Mouse (Mus musculus): ENCODE measurements around the gene Rab43.

DNA sequence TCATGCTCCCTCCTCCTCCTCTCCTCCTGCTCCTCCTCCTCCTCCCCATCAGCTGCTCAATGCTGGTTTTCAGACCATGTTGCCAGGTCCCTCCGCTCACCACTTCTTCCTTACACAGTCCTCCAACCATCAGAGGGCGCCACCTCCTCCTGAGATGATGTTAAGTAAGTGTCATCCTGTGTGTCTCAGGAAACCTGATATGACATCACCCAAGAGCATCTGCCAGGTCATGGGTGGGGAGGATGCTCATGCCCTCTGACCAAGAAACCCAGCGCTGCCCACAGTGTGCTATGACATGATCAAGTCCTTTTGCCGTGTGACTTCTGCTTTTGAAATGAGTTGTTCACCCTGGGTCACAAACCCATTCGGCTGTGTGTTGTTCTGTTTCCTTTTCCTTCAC, 69.2 kb downstream of the Rab43 start:
- no peak for TF ChIP-seq CTCF (IDR thresholded peaks at IDR 0.05; ENCODE audit: borderline replicate concordance, insufficient read depth, low read length)
- no peak for TF ChIP-seq POLR2A (IDR thresholded peaks at IDR 0.05; ENCODE audit: low read depth, low read length)

All from embryonic fibroblast, embryonic 13.5 days (primary cell).